Mouse (Mus musculus) left cerebral cortex, postnatal 14 days (tissue): ENCODE measurements around the gene Trpc3. TPM values are rescaled to one million over a fixed set of nuclear protein-coding genes. Genes with fewer than 3 reads are reported as not detected.
A peak's percentile ranks its signal among the peaks of the same experiment; 100 is the strongest.
"Not testable (repeated sequence)": the region's sequence is repeated elsewhere in the genome, so short reads cannot be mapped to it uniquely, and the experiment has no call there.

ENCODE experiments used
- DNase-seq, 2 experiments: peaks; one replicate each; pipeline ENCODE4 v3.0.0; 2021 to 2022; ENCODE audit warnings: low spot score in 2 of 2, mixed read lengths in 1 of 2
- intact Hi-C: fragments of 180-260 bp; cut with DNase I; formaldehyde crosslinking; loops from one replicate; pipeline ENCODE4 v1.15.1; 2025
- long read RNA-seq, 2 experiments: library from polyadenylated mRNA; stranded (forward); transcript quantifications; one replicate each; pipeline ENCODE4 v2.0.0; 2021
- total RNA-seq, 2 experiments: library from RNA; stranded (reverse); gene quantifications; 2 replicates each; pipeline ENCODE4 v1.2.3; 2021

Trpc3 gene
- 10 to 100 TPM; 22.4 to 31.3 TPM for total RNA-seq
- long read RNA-seq, experiment 1, transcript Trpc3-201 (12 exons, 3,694 nt): major isoform, 17 of 29 reads
- long read RNA-seq, experiment 1, partial matches to known transcripts: 5 of 29 reads
- long read RNA-seq, experiment 1, other reads (novel, unspliced or antisense): 7 of 29 reads
- long read RNA-seq, experiment 2, transcript Trpc3-201 (12 exons, 3,694 nt): major isoform, 27 of 35 reads
- long read RNA-seq, experiment 2, partial matches to known transcripts: 7 of 35 reads
- long read RNA-seq, experiment 2, other reads (novel, unspliced or antisense): 1 of 35 reads

DNA sequence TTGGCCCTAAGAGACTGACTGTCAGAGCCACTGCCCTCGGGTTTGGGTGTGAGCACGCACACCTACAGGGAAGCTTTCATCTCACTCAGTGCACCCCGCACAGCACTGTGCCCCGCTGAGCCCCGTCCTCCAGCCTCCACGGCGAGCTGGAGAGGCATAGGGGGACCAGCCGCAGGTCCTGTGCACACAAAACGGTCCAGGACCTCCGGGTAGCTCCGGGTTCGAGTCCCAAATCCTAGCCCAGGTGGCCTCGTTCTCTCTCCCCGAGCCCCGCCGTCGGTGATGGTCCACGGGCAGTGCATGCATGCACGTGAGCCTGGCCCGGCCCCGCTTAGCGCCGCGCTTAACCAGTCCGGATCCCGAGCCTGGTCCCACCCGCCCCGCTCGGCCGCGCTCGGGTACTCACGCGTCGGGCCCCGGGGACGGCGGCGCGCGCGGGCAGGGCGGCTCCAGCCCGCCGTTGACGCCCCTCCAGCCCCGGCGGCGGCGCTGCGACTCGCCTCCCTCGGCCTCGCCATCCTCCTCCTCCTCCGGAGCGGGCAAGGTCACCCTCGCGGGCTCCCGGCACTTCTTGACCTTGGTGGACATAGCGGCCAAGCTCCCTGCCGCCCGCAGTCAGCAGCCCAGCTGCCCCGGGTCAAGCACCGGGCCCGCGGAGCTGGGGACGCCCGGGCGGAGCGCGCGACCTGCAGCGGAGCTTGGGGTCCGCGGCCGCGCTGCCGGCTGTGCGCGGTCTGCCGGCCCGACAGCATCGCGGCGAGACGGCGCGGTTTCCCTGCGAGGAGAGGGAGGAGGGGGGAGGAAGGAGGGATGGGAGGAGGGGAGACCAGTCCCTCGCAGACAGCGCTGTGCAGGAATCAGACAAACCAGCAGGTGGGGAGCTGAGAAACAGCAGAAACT lies at the start of gene Trpc3:
Gene Trpc3 (minus strand): TSS at position 776 of the 900 bp plus-strand sequence.
- DNase-seq: peak; percentile 57 to 61
- intact Hi-C loops: no loop called here

- intact Hi-C loops: no loop called here
Measured at GRCm38 (mm10) chr3:36738071-36738470, 48.1 kb upstream of the Trpc3 start.

GRCm38 (mm10) chr3:36733075-36733474 lies 43.1 kb upstream of the Trpc3 start:
- DNase-seq: peak; percentile 22 to 77
- intact Hi-C loops: no loop called here

More at GRCm38 (mm10) chr3:36738071-36738470, 48.1 kb upstream of the Trpc3 start:
- peak; percentile 47 to 52 for DNase-seq

DNA sequence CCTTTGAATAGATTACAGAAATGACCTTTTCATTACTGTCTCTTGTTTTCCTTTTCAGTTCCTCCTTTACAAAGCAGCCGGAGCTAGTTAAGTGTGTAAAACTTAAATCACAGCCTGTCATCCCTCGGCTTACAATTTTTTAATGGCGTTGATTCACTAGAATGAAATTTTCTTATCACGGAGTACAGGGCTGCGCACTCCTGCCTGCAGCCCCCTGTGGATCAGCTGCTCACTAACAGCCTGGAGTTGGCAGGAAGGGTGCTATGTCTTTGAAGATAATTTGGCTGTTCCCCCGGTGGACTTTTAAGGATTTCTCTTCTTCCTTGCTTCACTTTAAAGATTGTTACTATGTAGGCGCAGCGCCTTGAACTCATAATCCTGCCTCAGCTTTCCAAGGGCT lies 36.6 kb upstream of the Trpc3 start:
- DNase-seq: no peak
- intact Hi-C loops: no loop called here

- intact Hi-C loops: no loop called here
Measured at GRCm38 (mm10) chr3:36721850-36722249, 31.9 kb upstream of the Trpc3 start.

GRCm38 (mm10) chr3:36709521-36709920 lies 19.6 kb upstream of the Trpc3 start:
- intact Hi-C loops: no loop called here
- no peak for DNase-seq

More at GRCm38 (mm10) chr3:36721850-36722249, 31.9 kb upstream of the Trpc3 start:
- no peak for DNase-seq

DNA sequence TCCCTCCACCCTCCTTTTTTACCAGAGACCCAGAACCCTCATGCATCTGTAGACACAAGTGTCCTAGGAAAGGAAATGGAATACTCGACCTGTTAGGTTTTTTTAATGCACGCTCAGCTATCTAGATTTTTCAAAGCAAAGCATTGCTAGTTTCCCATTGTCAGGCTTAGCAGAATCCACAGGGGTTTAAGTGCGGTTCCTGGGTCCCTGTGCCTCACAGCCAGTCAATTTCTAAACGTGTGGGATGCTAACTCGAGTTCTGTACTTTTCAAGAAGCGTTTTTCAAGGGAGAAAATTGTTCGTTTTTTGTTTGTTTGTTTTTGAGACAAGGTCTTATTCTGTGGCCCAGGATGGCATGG lies 304 bp upstream of the Trpc3 start:
- intact Hi-C loops: no loop called here

DNA sequence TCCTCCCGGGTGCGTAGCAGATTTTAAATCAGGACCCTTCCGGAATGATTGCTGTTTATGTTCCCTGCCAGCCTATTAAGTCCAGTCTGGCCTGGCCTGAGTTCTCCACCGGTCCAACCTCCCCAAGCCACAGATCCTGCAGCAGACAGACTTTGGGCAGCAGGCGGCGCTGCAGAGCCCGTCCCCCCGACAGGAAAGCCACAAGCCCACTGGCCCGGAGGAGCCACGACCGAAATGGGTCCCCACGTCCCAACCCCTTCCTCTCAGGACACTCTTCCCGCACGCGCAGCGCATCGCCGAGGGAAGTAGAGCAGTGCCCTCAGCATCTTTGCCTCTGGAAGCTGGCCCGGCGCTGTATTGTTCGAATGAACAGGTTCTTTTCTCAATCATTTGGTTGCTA lies 1.1 kb downstream of the Trpc3 start:
- DNase-seq: peak; percentile 48 to 61

More for the DNA sequence above, 304 bp upstream of the Trpc3 start:
- no peak for DNase-seq

DNA sequence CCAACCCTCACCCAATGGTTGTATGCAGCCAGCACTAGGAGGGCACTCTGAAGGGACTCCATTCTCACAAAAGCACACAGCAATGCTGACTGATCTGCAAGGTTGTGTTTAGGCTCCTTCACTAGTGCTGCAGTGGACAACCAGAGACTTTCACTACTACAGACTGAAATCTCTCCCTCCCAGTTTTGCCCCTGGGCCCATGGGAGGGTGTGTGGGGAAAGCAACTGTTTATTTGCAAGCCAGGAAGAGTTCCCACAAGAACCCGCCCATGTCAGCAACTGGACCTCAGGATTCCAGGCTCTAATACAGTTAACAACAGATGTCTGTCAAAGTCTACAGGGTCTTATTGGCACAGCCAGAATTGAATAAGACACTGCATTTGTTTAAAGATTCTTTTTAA lies 14.1 kb downstream of the Trpc3 start:
- intact Hi-C loops: no loop called here
- DNase-seq: no peak

More for the DNA sequence above, 1.1 kb downstream of the Trpc3 start:
- intact Hi-C loops: no loop called here

- intact Hi-C loops: no loop called here
- DNase-seq: no peak
Measured at GRCm38 (mm10) chr3:36667814-36668213, 22.2 kb downstream of the Trpc3 start.

GRCm38 (mm10) chr3:36645245-36645559 lies 44.8 kb downstream of the Trpc3 start:
- DNase-seq, intact Hi-C loops: not testable (repeated sequence)

GRCm38 (mm10) chr3:36644554-36645244 lies 45.3 kb downstream of the Trpc3 start:
- intact Hi-C loops: no loop called here

DNA sequence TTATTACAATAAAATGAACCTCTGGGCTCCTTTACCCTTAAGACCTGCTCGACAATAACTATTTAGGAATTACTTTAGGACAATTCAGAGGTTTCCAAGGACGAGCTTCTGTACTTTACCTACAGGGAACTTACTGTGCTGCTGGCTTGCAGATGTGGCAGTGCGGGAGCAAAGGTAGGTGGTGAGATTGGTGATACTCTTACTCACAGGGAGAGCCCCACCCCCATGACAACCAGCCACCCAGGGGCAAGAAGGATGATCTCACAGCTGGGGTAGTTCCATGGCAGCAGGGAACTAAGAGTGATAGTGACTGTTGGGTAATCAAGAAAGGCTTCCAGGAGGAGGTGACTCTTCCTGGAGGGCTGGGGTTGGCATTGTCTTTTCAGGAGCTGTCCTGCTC lies 46.6 kb downstream of the Trpc3 start:
- intact Hi-C loops: no loop called here
- DNase-seq: no peak

More at GRCm38 (mm10) chr3:36644554-36645244, 45.3 kb downstream of the Trpc3 start:
- DNase-seq: no peak

DNA sequence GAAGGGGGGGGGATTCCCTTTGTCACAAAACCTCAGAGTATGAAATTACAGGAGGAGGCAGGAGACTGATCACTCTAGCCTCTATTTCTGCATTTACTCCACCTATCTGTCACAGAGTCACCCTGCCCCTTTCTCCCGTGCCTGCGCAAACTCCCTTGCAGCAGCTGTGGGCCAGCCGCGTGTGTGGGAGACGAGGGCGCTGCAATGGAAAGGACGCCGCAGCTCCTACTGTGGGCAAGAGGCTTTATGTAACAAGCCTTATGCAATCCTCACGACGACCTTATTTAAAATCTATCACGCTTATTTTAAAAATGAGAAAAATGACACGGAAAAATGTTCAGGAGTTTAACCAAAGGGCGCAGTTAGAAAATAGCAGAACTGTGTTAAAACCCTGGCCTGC lies 47.2 kb downstream of the Trpc3 start:
- peak; percentile 17 to 42 for DNase-seq
- intact Hi-C loops: no loop called here

DNA sequence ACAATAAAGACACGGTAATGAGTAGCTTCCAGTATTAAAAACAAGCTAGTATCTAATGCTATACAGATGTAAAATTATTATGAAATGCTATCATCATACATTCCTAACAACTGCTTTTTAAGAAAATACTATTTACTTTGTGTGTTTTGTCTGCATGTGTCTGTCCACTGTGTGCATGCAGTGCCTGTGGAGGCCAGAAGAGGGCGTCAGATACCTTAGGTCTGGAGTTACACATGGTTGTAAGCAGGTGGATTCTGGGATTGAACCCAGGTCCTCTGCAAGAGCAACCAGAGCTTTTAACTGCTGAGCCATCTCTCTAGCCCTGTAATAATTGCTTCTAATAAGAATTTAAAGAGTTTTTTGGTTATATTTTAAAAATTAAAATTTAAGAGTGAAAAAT lies 49.2 kb downstream of the Trpc3 start:
- no peak for DNase-seq
- intact Hi-C loops: no loop called here

GRCm38 (mm10) chr3:36635449-36635848 lies 54.5 kb downstream of the Trpc3 start:
- DNase-seq: peak; percentile 46 to 57

GRCm38 (mm10) chr3:36626803-36627202 lies 63.2 kb downstream of the Trpc3 start:
- DNase-seq: no peak
- intact Hi-C loops: no loop called here

More at GRCm38 (mm10) chr3:36635449-36635848, 54.5 kb downstream of the Trpc3 start:
- intact Hi-C loops: loop anchor here (10.0 kb wide), 2 partner anchors 199 to 569 kb away; no protein-coding TSS in a partner anchor

DNA sequence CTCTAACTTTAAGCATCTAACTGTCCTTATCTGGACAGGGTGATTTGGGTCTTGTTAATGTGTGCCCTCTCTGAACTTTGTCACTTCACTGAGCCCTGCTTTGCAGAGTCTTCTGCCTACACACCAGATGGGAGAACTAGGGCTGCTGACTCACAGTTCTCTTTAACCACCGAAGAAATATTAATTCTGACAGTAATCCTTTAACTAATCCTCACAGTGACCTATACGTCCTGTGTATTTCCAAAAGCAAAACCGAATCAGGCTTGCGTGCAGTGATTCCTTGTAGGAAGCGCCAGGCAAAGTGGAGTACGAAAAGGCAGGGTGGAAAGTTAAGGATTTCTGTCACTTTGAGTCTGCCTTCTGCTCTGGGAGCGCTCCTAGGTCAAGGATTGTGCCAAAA lies 71.8 kb downstream of the Trpc3 start:
- DNase-seq: no peak
- intact Hi-C loops: no loop called here

GRCm38 (mm10) chr3:36613908-36614255 lies 76.1 kb downstream of the Trpc3 start:
- intact Hi-C loops: no loop called here
- DNase-seq: peak in 1 of 2 experiments; percentile 12
